Mouse (Mus musculus) cortical plate, adult 2 months (tissue): ENCODE data around the gene Lrrc40.

Experiments used
- CTCF ChIP-seq: fragments of 200-500 bp; IDR thresholded peaks from 2 replicates; pipeline ENCODE4 v1.5.1; 2011; ENCODE audit warnings: mild to moderate bottlenecking, control low read depth, low read length; ENCODE audit not compliant: insufficient read depth; ENCODE audit errors: extremely low read depth
- POLR2A ChIP-seq: fragments of 200-500 bp; IDR thresholded peaks from 2 replicates; pipeline ENCODE4 v1.6.1; 2011; ENCODE audit warnings: mild to moderate bottlenecking, low read length, control low read depth; ENCODE audit not compliant: insufficient read depth; ENCODE audit errors: extremely low read depth

GRCm38 (mm10) chr3:158031371-158031925, 5.0 kb upstream of the Lrrc40 start:
- TF ChIP-seq CTCF, result no peak
- TF ChIP-seq POLR2A, result peak; percentile 46; the same call in 1 of the 2 replicates
